Mouse (Mus musculus): ENCODE data around the gene Rnf151.

DNA sequence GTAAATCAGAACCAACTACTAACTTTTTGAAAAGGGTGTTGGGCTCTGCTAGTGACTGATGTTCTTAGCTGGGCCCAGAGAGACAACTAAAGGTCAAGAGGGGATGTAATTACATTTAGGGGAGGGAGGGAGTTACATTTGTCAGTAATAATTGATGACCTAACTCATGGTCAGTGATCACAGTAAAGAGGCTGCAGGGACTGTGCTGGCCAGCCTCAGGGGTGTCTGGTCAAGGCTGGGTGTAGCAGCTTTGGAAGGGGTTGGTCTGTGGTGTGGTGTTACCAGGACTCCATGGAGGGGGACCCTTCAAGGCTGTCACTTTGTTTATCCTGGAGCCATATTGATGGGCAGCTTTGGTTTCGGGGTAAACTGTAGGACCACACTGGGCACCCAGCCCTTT, 39.5 kb upstream of the Rnf151 start:
- TF ChIP-seq CTCF (IDR thresholded peaks at IDR 0.05) (no peak), POLR2A (IDR thresholded peaks at IDR 0.05; ENCODE audit: insufficient read depth, low read depth, low read length) (no peak), EP300 (IDR thresholded peaks at IDR 0.05; ENCODE audit: insufficient read depth, low read depth, low read length) (no peak)
